Comparison of ENCODE assay signal across 12 mouse cellular contexts in genomic region chr10:93608051-93608450, GRCm38 (mm10). TPM values are rescaled to one million over a fixed set of nuclear protein-coding genes. Genes with fewer than 3 reads are reported as not detected.
DNase-seq lines count a peak whose midpoint lies in the region; TF ChIP-seq lines count a peak whose summit lies in the region.
"Had no signal": no experiment of that assay in that cellular context is flagged by ENCODE, and none has a peak within 500 bp of the region (broad histone marks: within the 10 kb centered on the region; RNA-seq: fewer than 3 reads in every experiment).

No protein-coding gene starts in this region.

- no peaks in the 10 kb centered on the region for H3K27me3 ChIP-seq in embryonic facial prominence, embryonic 10.5 days (replicated peaks; ENCODE audit: low read depth, poor library complexity, severe bottlenecking)
- H3K27me3 ChIP-seq: heart, embryonic 12.5 days had no signal

- in situ Hi-C loops in ES-E14 (cut with MboI; ENCODE audit: low sequenced_read_pairs in 2 of 2, unreplicated experiment in 2 of 2), result no loop called here

- DNase-seq in layer of hippocampus, adult 2 months (ENCODE audit: low spot score in 2 of 2), result no peak
- no peak for DNase-seq in layer of hippocampus, postnatal 36 days
- DNase-seq in A20 (ENCODE audit: low read depth, low spot score) (peak; percentile 45), ES-E14 (ENCODE audit: low read depth, low spot score) (peak; percentile 68)
- peak; percentile 47 for DNase-seq in embryonic facial prominence, embryonic 10.5 days (ENCODE audit: low spot score)
- no peak for DNase-seq in layer of hippocampus, adult 8-10 months (ENCODE audit: low spot score in 2 of 2)
- no peak for DNase-seq in kidney, adult 18-20 months
- DNase-seq: adrenal gland, adult 2 months; layer of hippocampus, adult 9-11 months; right cerebral cortex, adult 18-20 months had no signal

- H3K36me3 ChIP-seq in ES-E14 (ENCODE audit: control insufficient read depth, insufficient read depth, low read length, poor library complexity, severe bottlenecking), result no peaks in the 10 kb centered on the region
- no peaks in the 10 kb centered on the region for H3K36me3 ChIP-seq in embryonic facial prominence, embryonic 10.5 days (replicated peaks)
- H3K36me3 ChIP-seq: heart, embryonic 12.5 days had no signal

- H3K4me3 ChIP-seq in layer of hippocampus, adult 2 months, result no peak overlapping the region
- H3K4me3 ChIP-seq in ES-E14 (ENCODE audit: insufficient read depth in 1 of 2, low read depth in 1 of 2, low read length in 2 of 2, poor library complexity in 1 of 2, severe bottlenecking in 1 of 2), result peak overlapping the region in 1 of 2 experiments; percentile 11; a peak in 1 of 4 replicates
- H3K4me3 ChIP-seq in embryonic facial prominence, embryonic 10.5 days, result no peak overlapping the region
- H3K4me3 ChIP-seq: heart, embryonic 12.5 days had no signal

- no peaks in the 10 kb centered on the region for H3K9me3 ChIP-seq in ES-E14 (ENCODE audit: control insufficient read depth, insufficient read depth, low read depth, low read length)
- H3K9me3 ChIP-seq in embryonic facial prominence, embryonic 10.5 days, result no peaks in the 10 kb centered on the region

- H3K9ac ChIP-seq in ES-E14 (ENCODE audit: insufficient read depth, low read depth, low read length, poor library complexity, severe bottlenecking), result no peak overlapping the region
- H3K9ac ChIP-seq: heart, embryonic 12.5 days had no signal

- 62% methylated on average over 9 of the region's 9 CpGs for WGBS in embryonic facial prominence, embryonic 10.5 days

- TF ChIP-seq CTCF in layer of hippocampus, adult 2 months (conservative IDR thresholded peaks at IDR 0.05), result peak; percentile 66

- H3K27ac ChIP-seq in layer of hippocampus, adult 2 months, result no peak overlapping the region
- H3K27ac ChIP-seq in ES-E14 (ENCODE audit: insufficient read depth, low read depth, low read length, poor library complexity, severe bottlenecking), result no peak overlapping the region
- H3K27ac ChIP-seq in embryonic facial prominence, embryonic 10.5 days (replicated peaks), result no peak overlapping the region
- H3K27ac ChIP-seq: macrophage had no signal

- H3K4me1 ChIP-seq in ES-E14 (ENCODE audit: control insufficient read depth in 2 of 2, insufficient read depth in 2 of 2, low read length in 2 of 2, poor library complexity in 1 of 2), result no peaks in the 10 kb centered on the region
- H3K4me1 ChIP-seq in embryonic facial prominence, embryonic 10.5 days, result no peaks in the 10 kb centered on the region
- H3K4me1 ChIP-seq: heart, embryonic 12.5 days had no signal

TF ChIP-seq in ES-E14, 5 proteins besides CTCF, POLR2A, EP300 and RAD21:
- TF ChIP-seq CHD2 (IDR thresholded peaks at IDR 0.05; ENCODE audit: low read depth, low read length) (no peak), ZNF384 (IDR thresholded peaks at IDR 0.05; ENCODE audit: low read depth, low read length) (no peak), MAFK (IDR thresholded peaks at IDR 0.05; ENCODE audit: insufficient read depth, low read depth, low read length) (no peak), HCFC1 (IDR thresholded peaks at IDR 0.05; ENCODE audit: borderline replicate concordance, insufficient read depth, low read length) (no peak), ZC3H11A (IDR thresholded peaks at IDR 0.05; ENCODE audit: borderline replicate concordance, low read depth, low read length) (no peak)

RNA-seq across cellular contexts. Expression of gene Snrpf, which starts 18.5 kb away (rescaled TPM):
- 10 to 100 TPM; 11.5 to 12.6 TPM for total RNA-seq in layer of hippocampus, adult 2 months (2021)
- 10 to 100 TPM; 11.7 to 12.6 TPM for total RNA-seq in layer of hippocampus, postnatal 36 days (2021)
- total RNA-seq in ES-E14 (2012; rRNA removed), result 77.7 and 103 TPM in 2 replicates
- polyA plus RNA-seq in embryonic facial prominence, embryonic 10.5 days (2016; fragmentation: Nextera tagmentation; extraction: Ambion mirVana), result 189 TPM in 2 replicates
- total RNA-seq in layer of hippocampus, adult 8-10 months (2022), result 10 to 100 TPM in 2 of 4 experiments, 1 to 10 TPM in 2; 6.6 to 13.3 (median 10.9) TPM

RNA-seq across cellular contexts. Expression of gene Ntn4, which starts 32.4 kb away (rescaled TPM):
- 1 to 10 TPM; 5.5 to 7.8 TPM for total RNA-seq in layer of hippocampus, adult 2 months (2021)
- 1 to 10 TPM; 6.0 to 6.2 TPM for total RNA-seq in layer of hippocampus, postnatal 36 days (2021)
- 0.85 and 1.9 TPM in 2 replicates for total RNA-seq in ES-E14 (2012; rRNA removed)
- polyA plus RNA-seq in embryonic facial prominence, embryonic 10.5 days (2016; fragmentation: Nextera tagmentation; extraction: Ambion mirVana), result 0.41 and 0.87 TPM in 2 replicates
- 1 to 10 TPM; 6.3 to 7.9 (median 7.3) TPM for total RNA-seq in layer of hippocampus, adult 8-10 months (2022)

Comparison
In these comparisons a context has a peak if more than half of its experiments do, and no peak if none do; other contexts are left out.
1. DNase-seq: peak in A20 (single experiment), ES-E14 (single experiment) and embryonic facial prominence, embryonic 10.5 days (single experiment); none in layer of hippocampus, adult 2 months (0 of 2), layer of hippocampus, postnatal 36 days (0 of 2), layer of hippocampus, adult 8-10 months (0 of 2) and kidney, adult 18-20 months (single experiment).